Mouse (Mus musculus) bone marrow macrophage, adult 2 months (primary cell): ENCODE measurements around the gene Asap2.

Source experiments
- CTCF ChIP-seq: IDR thresholded peaks from 2 replicates; pipeline ENCODE4 v1.5.1; 2012; ENCODE audit warnings: low read depth, mild to moderate bottlenecking, low read length, moderate library complexity
- POLR2A ChIP-seq: IDR thresholded peaks from 2 replicates; pipeline ENCODE4 v1.6.1; 2012; ENCODE audit warnings: mild to moderate bottlenecking, low read depth, low read length, borderline replicate concordance

DNA sequence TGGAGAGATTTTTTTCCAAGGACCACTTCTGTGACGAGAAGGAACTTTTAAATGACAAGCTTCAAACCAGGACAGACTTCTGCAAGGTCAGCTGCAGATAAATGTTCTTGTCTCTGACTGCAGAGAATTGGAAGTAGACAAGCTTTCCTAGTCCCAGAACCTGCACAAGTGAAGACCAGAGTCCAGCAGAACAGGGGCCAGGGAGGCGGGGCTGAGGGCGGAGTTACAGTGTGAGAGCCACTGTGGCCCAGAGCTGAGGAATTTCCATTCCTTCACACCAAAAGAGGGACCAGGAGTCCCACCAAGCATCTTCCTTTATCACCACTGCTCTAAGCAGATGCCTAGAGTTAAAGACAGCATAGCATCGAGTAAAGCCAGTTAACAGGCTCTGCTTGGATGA lies 198.6 kb downstream of the Asap2 start:
- no peak for TF ChIP-seq POLR2A
- no peak for TF ChIP-seq CTCF
